Mouse (Mus musculus) brain, embryonic 18.5 days (tissue): ENCODE data around the gene Armc3.
"Not testable (repeated sequence)": the region's sequence is repeated elsewhere in the genome, so short reads cannot be mapped to it uniquely, and the experiment has no call there.

Experiments
- DNase-seq: peaks from one replicate; pipeline ENCODE4 v3.0.0-alpha.2; 2012; ENCODE audit warnings: low read depth, low spot score

The Armc3 gene

DNA sequence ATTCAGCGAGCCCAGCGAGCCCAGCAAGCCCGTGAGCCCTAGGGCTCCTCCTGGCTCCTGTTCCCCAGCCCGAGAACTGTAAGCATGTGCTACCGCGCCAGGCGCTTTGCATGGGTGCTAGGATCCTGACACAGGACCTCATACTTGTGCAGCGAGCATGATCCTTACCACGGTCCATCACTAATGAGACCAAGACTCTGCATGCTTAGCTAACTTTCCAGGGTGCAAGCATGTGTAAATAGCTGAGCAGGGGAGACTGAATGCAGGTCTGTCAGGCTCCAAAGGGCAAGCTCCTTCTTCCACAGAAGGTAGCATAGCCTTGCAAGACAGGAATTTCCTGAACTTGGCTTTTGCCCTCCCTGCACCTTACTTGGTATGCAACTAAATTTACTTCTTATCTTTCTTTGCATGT is 71.6 kb downstream of the Armc3 start:
- DNase-seq: no peak

- DNase-seq: no peak
Observed at GRCm38 (mm10) chr2:19274583-19274982, 75.5 kb downstream of the Armc3 start.

GRCm38 (mm10) chr2:19275602-19276539 is 76.8 kb downstream of the Armc3 start:
- peak; percentile 73 for DNase-seq

GRCm38 (mm10) chr2:19280331-19280730 is 81.2 kb downstream of the Armc3 start:
- DNase-seq: no peak

DNA sequence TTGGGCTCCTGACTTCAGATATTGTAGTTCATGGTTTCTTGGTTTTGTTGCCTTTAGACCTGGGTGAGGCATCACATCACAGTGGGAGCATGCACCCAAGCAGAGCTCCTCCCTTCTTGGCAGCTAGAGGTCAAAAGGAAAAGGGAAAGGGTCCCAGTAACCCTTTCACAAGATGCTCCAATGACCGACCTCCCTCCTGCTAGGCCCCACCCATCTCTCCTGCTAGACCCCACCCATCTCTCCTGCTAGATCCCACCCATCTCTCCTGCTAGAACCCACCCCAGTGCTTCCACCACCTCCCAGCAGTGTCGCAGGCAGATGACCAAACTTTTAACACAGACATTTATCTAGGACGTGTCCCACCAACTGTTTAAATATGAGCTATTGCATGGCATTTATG is 93.3 kb downstream of the Armc3 start:
- DNase-seq: no peak

- no peak for DNase-seq
Observed at GRCm38 (mm10) chr2:19300345-19301089, 101.4 kb downstream of the Armc3 start.

- DNase-seq: no peak
Observed at GRCm38 (mm10) chr2:19301251-19301650, 102.1 kb downstream of the Armc3 start.

DNA sequence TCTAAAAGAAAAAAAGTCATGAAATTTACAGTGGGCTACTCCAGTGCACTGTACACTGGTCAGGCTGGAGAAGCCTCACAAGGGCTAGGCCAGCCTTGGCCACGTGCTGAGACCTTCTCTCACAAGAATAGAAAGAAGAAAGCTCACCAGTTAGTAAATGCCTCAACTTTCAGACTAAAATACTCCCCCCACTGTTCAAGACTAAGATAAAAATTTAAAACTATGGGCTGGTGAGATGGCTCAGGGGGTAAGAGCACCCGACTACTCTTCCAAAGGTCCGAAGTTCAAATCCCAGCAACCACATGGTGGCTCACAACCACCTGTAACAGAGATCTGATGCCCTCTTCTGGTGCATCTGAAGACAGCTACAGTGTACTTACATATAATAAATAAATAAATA is 104.0 kb downstream of the Armc3 start:
- not testable (repeated sequence) for DNase-seq

- DNase-seq: no peak
Observed at GRCm38 (mm10) chr2:19310498-19310897, 111.4 kb downstream of the Armc3 start.

GRCm38 (mm10) chr2:19316056-19316455 is 117.0 kb downstream of the Armc3 start:
- no peak for DNase-seq

- DNase-seq: no peak
Observed at GRCm38 (mm10) chr2:19316691-19317090, 117.6 kb downstream of the Armc3 start.

DNA sequence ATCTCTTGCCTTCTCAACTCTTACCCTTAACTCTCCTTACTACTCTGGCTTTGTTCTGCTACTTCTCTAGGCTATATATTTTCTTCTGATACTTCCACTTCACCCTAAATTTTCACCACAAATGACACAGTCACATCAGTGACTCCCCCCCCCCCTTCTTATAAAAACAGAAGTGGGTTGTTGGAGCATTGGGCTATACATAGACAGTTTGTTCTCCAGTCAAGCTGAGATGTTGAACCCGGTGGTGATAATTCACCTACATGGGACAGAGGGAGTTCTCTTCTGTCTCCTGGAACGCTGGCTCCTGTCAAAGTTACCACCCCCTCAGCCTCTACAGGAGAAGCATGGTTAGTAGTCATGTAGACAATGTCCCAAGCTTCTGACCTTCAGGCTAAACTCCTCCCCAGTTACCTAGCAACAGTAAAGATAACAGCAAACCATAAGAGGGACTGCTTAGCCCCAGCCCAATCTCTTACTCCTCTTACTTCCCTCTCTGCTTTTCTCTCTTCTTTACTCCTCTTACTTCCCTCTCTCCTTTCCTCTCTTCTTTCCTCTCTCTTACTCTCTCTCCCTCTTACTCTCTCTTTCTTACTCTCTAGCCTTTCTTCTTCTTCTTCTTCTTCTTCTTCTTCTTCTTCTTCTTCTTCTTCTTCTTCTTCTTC is 118.2 kb downstream of the Armc3 start:
- DNase-seq: not testable (repeated sequence)

DNA sequence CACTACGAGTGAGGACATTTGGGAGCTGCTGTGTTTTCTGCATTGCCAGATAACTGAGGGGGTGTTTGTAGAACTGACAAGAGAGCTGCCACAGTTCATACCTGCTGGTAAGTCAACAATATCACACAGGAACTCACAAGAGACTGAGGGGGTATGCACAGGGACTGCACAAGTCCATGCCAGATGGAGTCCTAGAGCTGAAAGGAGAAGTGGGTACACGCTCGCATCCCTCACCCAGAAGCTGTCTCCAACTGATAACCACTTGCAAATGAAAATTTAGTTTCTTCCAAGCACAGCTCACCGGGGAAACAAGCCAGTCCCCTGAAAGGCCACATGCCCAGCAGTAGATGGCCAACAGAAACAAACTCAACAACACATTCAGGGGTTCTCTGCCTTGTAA is 119.4 kb downstream of the Armc3 start:
- DNase-seq: no peak

GRCm38 (mm10) chr2:19319284-19319683 is 120.2 kb downstream of the Armc3 start:
- no peak for DNase-seq

GRCm38 (mm10) chr2:19322448-19322847 is 123.3 kb downstream of the Armc3 start:
- DNase-seq: no peak

- no peak for DNase-seq
Observed at GRCm38 (mm10) chr2:19326376-19326775, 127.3 kb downstream of the Armc3 start.

DNA sequence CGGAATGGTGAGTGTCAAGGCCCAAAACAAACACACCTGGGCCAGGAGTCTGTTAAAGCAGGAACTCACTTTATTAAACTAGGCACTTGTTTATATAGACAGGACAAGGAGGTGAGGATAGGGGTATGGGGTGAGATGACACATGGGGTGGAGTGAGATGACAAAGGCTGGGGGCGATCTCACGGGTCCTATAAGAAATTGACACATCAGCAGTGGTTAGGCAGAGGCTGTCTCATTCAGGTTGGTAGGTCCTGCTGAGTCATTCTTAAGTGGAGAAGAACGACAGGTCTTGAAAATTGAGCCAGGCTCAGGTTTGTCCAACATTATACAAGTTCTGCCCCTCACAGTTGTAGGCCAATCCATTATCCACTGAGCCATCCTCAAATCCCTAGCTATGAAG is 128.7 kb downstream of the Armc3 start:
- no peak for DNase-seq

DNA sequence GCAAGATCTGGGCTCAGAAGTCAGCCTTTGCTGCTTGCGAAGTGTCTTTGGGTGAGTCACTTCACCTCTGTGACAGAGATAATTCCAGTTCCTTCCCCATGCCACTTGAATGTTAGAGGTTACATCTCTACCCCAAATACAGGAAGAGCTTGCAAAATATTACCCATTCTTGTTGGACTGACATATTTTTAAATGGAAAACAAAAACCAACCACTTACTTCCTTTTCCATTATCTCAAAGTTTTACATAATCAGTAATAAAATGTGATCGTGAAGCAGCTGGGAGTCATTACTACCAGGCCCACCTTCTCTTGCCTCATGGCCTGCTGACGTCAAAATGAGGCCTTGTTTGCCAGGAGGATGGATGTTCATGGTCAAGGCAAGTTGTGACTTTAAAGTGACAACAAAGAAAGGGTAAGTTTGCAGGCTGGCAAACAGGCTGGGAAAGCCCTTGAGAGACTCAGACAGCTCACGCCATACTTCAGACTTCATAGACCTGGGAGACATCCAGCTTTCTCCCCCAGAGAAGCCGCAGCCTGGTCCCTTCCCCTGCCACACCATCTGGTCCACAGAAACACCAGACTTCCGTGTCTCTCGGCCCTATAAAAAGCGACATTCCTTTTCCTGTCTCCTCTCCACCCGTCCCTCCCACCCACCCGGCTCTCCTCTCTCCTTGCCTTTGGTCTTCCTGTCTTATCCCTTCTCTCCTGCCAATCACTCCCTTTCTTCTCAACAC is 145.0 kb downstream of the Armc3 start:
- DNase-seq: no peak

GRCm38 (mm10) chr2:19344636-19345413 is 145.7 kb downstream of the Armc3 start:
- peak; percentile 74 for DNase-seq

GRCm38 (mm10) chr2:19345414-19345964 is 146.4 kb downstream of the Armc3 start:
- no peak for DNase-seq
